Comparison of ENCODE assay signal across 15 mouse cellular contexts in genomic region chr8:89759531-89759930, GRCm38 (mm10).
"Had no signal": no experiment of that assay in that cellular context is flagged by ENCODE, and none has a peak within 500 bp of the region (broad histone marks: within the 10 kb centered on the region; RNA-seq: fewer than 3 reads in every experiment).

No protein-coding gene starts in this region.

- H3K27me3 ChIP-seq: neural tube, embryonic 13.5 days; stomach, embryonic 15.5 days had no signal

- H3K4me1 ChIP-seq: neural tube, embryonic 13.5 days; stomach, embryonic 15.5 days had no signal

- DNase-seq: right cerebral cortex, adult 18-20 months; right cerebral cortex, postnatal 14 days; right cerebral cortex, postnatal 25 days; right cerebral cortex, postnatal 4 days; spleen, adult 18-20 months; thymus, adult 18-20 months; thymus, adult 2 months; thymus, postnatal 14 days; thymus, postnatal 25 days; thymus, postnatal 36 days; thymus, postnatal 4 days had no signal

- H3K9ac ChIP-seq: neural tube, embryonic 13.5 days; neural tube, embryonic 15.5 days; stomach, embryonic 15.5 days had no signal

- H3K36me3 ChIP-seq: neural tube, embryonic 13.5 days; neural tube, embryonic 15.5 days; stomach, embryonic 15.5 days had no signal

- H3K27ac ChIP-seq: neural tube, embryonic 13.5 days; neural tube, embryonic 15.5 days; stomach, embryonic 15.5 days; stomach, postnatal 0 days had no signal

- H3K4me2 ChIP-seq: neural tube, embryonic 13.5 days; stomach, embryonic 15.5 days had no signal

- H3K9me3 ChIP-seq: neural tube, embryonic 13.5 days; neural tube, embryonic 15.5 days; stomach, embryonic 15.5 days had no signal

- H3K4me3 ChIP-seq: neural tube, embryonic 13.5 days; neural tube, embryonic 15.5 days; stomach, embryonic 15.5 days had no signal
